Mouse (Mus musculus): ENCODE measurements around the gene Gsta4.

DNA sequence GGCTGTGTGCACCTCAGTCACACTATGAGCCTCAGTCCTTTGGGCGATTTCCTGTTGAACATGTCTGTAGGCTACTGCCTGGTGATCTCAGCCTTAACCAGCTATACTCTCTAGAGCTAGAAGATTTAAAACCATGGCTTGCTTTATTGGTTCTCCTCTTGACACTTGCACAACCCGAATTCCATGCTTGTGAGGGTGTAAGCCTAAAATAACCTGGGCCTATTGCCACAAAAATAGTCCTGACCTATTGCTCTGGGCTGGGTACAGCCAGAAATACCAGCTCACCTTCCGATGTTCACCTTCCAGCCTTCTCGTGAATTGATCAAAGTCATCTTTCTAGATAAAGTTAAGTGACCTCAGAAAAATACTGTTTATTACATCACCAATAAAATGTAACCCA, 43.1 kb upstream of the Gsta4 start:
- no peak for TF ChIP-seq CTCF (IDR thresholded peaks at IDR 0.05; ENCODE audit: insufficient read depth, low read length)
- no peak for TF ChIP-seq POLR2A (IDR thresholded peaks at IDR 0.05; ENCODE audit: borderline replicate concordance, extremely low read depth, low read depth, low read length)
